Mouse (Mus musculus): ENCODE measurements at regions not wholly inside any gene's neighbourhood (a gene's known extent, or its start where the extent isn't known, plus 50 kb on each side); places are given as distances from the start of the nearest gene placed in this dataset.

DNA sequence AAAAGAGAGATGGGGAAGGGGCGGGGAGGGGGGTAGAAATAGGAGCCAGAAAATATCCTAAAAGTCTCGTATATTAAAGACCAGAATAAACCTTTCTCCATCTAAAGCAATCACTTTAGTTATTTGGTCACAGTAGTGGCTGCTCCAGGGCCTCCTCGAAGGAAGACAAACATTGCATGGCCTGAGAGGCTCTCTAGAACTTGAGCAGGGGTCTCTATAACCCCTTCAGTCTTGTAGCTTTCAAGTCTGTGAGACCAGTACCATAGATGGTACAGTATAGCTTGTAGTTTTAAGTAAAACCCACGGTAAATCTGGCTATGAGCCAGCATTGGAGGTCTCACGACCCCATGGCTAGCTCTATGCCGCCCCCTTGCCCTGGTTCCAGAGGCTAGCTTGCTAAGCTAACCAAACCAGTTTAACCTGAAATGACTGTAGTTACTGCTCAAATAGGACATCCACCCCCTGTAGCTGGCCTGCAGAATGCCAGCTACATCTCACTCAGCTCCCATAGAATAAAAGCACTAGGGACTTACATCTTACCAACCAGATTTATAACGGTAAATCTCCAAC lies 181.7 kb upstream of the Tshz3 start:
- DNase-seq = peak; percentile 79
- Histone ChIP-seq H3K4me2 (no peak overlapping the region), H3K27me3 (ENCODE audit: insufficient read depth, low read length) (no peaks in the 10 kb centered on the region), H3K27ac (ENCODE audit: low read depth) (0 out of 2 replicates have a peak overlapping the region, but pooled peaks have one; percentile 18), H3K4me3 (ENCODE audit: low read depth, low read length) (no peak overlapping the region), H3K36me3 (ENCODE audit: insufficient read depth) (no peaks in the 10 kb centered on the region), H3K4me1 (ENCODE audit: insufficient read depth) (no peaks in the 10 kb centered on the region), H3K9me3 (ENCODE audit: low read depth, low read length) (no peaks in the 10 kb centered on the region), H3K9ac (no peak overlapping the region)
- peak; percentile 55 for TF ChIP-seq CTCF (IDR thresholded peaks at IDR 0.05; ENCODE audit: low read depth)
- peak; percentile 71; the same call in 1 of the 2 replicates for ATAC-seq (ENCODE audit: insufficient read depth)
- WGBS = 44% methylated on average over 7 of the region's 7 CpGs

DNA sequence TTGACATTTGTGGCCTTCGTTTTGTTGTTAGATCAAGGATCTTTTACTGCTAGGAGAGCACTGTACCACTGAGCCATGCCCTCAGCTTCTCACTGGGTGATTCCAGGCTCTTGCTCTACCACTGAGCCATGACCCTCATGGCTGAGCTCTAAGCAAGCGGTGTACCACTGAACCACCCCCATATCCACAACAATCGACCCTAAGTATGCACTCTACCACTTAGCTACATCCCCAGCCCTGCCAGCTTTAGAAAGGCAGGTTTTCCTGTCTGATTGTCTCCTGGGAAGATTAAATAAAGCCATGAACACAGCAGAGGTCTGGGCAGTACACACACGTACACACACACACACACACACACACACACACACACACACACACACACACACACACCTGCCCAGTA lies 178.9 kb upstream of the Tshz3 start:
- H3K9ac ChIP-seq = no peak overlapping the region
- ATAC-seq (ENCODE audit: insufficient read depth) (no peak), DNase-seq (no peak)
- H3K4me3 ChIP-seq (ENCODE audit: low read depth, low read length) = no peak overlapping the region
- H3K4me2 ChIP-seq = no peak overlapping the region
- H3K4me1 ChIP-seq (ENCODE audit: insufficient read depth) = no peaks in the 10 kb centered on the region
- no peak for TF ChIP-seq CTCF (IDR thresholded peaks at IDR 0.05; ENCODE audit: low read depth)
- no peaks in the 10 kb centered on the region for H3K9me3 ChIP-seq (ENCODE audit: low read depth, low read length)
- no peaks in the 10 kb centered on the region for H3K27me3 ChIP-seq (ENCODE audit: insufficient read depth, low read length)
- WGBS = 86% methylated on average over 4 of the region's 4 CpGs
- H3K36me3 ChIP-seq (ENCODE audit: insufficient read depth) = no peaks in the 10 kb centered on the region
- no peak overlapping the region for H3K27ac ChIP-seq (ENCODE audit: low read depth)

- Histone ChIP-seq H3K4me2 (no peak overlapping the region), H3K4me3 (ENCODE audit: low read depth, low read length) (no peak overlapping the region), H3K4me1 (ENCODE audit: insufficient read depth) (no peaks in the 10 kb centered on the region), H3K27me3 (ENCODE audit: insufficient read depth, low read length) (no peaks in the 10 kb centered on the region), H3K27ac (ENCODE audit: low read depth) (no peak overlapping the region), H3K9ac (no peak overlapping the region), H3K9me3 (ENCODE audit: low read depth, low read length) (no peaks in the 10 kb centered on the region), H3K36me3 (ENCODE audit: insufficient read depth) (no peaks in the 10 kb centered on the region)
- WGBS = 70% methylated on average over 5 of the region's 5 CpGs
- DNase-seq (no peak), ATAC-seq (ENCODE audit: insufficient read depth) (no peak)
- no peak for TF ChIP-seq CTCF (IDR thresholded peaks at IDR 0.05; ENCODE audit: low read depth)
Measured at GRCm38 (mm10) chr7:36522960-36523359, 175.0 kb upstream of the Tshz3 start.

DNA sequence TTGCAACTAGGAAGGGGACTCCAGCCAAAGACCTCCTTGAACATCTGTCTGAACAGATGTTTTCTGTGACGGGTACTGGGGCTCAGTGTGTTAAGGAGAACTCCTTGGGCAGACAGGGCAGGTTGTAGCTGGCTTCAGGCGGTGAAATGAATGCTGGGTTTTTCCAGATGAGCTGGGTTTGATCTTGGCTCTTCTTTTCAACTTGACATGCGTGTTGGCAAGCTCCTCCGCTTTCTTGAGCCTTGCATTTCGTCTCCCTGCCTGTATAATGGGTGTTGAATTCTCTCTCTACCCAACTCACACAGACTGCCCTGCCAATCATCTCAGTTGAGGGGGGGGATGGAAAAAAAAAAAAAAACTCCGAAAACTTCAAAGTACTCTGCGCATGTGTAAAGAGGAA lies 171.8 kb upstream of the Tshz3 start:
- Histone ChIP-seq H3K27me3 (ENCODE audit: insufficient read depth, low read length) (no peaks in the 10 kb centered on the region), H3K9ac (no peak overlapping the region), H3K36me3 (ENCODE audit: insufficient read depth) (no peaks in the 10 kb centered on the region), H3K4me2 (no peak overlapping the region), H3K4me1 (ENCODE audit: insufficient read depth) (no peaks in the 10 kb centered on the region), H3K9me3 (ENCODE audit: low read depth, low read length) (no peaks in the 10 kb centered on the region), H3K4me3 (ENCODE audit: low read depth, low read length) (no peak overlapping the region), H3K27ac (ENCODE audit: low read depth) (no peak overlapping the region)
- DNase-seq (no peak), ATAC-seq (ENCODE audit: insufficient read depth) (no peak)
- 63% methylated on average over 7 of the region's 7 CpGs for WGBS
- no peak for TF ChIP-seq CTCF (IDR thresholded peaks at IDR 0.05; ENCODE audit: low read depth)

DNA sequence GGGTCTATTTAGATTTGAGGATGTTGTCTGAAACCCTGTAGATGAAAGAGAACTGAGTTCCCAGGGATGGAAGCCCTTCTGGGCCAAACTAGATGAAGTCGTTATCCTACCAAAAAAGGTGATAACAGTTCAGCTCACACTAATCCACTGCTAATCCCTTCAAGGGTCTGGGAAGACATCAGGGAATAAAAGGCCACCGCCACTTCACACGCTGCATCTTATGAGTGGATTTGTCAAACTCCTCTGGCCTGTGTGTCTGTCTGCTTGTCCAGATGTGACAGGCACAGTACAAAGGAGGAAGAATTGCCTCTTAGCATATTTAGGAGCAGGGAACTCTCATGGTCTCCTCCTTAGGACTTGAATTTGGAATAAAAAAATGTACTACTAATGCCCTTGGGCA lies 171.2 kb upstream of the Tshz3 start:
- H3K9me3 ChIP-seq (ENCODE audit: low read depth, low read length) = no peaks in the 10 kb centered on the region
- TF ChIP-seq CTCF (IDR thresholded peaks at IDR 0.05; ENCODE audit: low read depth) = no peak
- DNase-seq = no peak
- H3K4me3 ChIP-seq (ENCODE audit: low read depth, low read length) = no peak overlapping the region
- no peak for ATAC-seq (ENCODE audit: insufficient read depth)
- 61% methylated on average over 3 of the region's 3 CpGs for WGBS
- no peak overlapping the region for H3K27ac ChIP-seq (ENCODE audit: low read depth)
- no peaks in the 10 kb centered on the region for H3K36me3 ChIP-seq (ENCODE audit: insufficient read depth)
- no peak overlapping the region for H3K9ac ChIP-seq
- no peaks in the 10 kb centered on the region for H3K27me3 ChIP-seq (ENCODE audit: insufficient read depth, low read length)
- no peak overlapping the region for H3K4me2 ChIP-seq
- no peaks in the 10 kb centered on the region for H3K4me1 ChIP-seq (ENCODE audit: insufficient read depth)

DNA sequence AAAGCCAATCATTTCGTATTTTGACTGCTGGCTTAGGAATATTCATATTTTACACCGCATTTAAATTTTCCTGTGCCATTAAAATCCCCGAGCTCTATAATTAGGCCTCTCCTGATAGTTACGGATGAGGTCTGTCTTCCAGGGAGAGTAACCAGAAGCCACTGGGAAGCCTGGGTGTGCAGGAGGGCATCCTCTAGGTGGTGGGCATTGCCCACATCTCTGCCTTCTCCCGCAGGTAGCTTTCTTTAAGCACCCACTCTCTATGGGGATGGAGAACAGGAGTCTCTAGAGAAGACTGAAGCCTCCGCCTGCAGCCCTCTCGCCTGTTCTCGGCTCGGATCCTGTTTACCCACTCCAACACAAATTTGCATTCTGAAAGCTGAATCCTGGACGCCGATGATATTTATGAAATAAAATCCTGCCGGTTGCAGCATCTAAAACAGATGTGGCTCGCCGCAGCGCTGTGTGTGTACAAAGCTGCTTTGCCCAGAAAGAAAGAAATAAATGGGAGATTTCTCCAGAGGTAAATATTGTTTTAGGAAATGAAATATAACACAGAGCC lies 168.3 kb upstream of the Tshz3 start:
- Histone ChIP-seq H3K4me2 (no peak overlapping the region), H3K4me1 (ENCODE audit: insufficient read depth) (no peaks in the 10 kb centered on the region), H3K36me3 (ENCODE audit: insufficient read depth) (no peaks in the 10 kb centered on the region), H3K4me3 (ENCODE audit: low read depth, low read length) (no peak overlapping the region), H3K27ac (ENCODE audit: low read depth) (no peak overlapping the region), H3K9ac (no peak overlapping the region), H3K9me3 (ENCODE audit: low read depth, low read length) (no peaks in the 10 kb centered on the region), H3K27me3 (ENCODE audit: insufficient read depth, low read length) (no peaks in the 10 kb centered on the region)
- ATAC-seq (ENCODE audit: insufficient read depth) (no peak), DNase-seq (no peak)
- no peak for TF ChIP-seq CTCF (IDR thresholded peaks at IDR 0.05; ENCODE audit: low read depth)
- 67% methylated on average over 15 of the region's 15 CpGs for WGBS

GRCm38 (mm10) chr7:36531559-36531958 lies 166.4 kb upstream of the Tshz3 start:
- 61% methylated on average over 1 of the region's 1 CpGs for WGBS
- H3K9ac ChIP-seq = no peak overlapping the region
- DNase-seq (no peak), ATAC-seq (ENCODE audit: insufficient read depth) (no peak)
- no peak overlapping the region for H3K27ac ChIP-seq (ENCODE audit: low read depth)
- peak; percentile 31; the same call in 1 of the 2 replicates for TF ChIP-seq CTCF (IDR thresholded peaks at IDR 0.05; ENCODE audit: low read depth)
- no peak overlapping the region for H3K4me2 ChIP-seq
- H3K9me3 ChIP-seq (ENCODE audit: low read depth, low read length) = no peaks in the 10 kb centered on the region
- no peaks in the 10 kb centered on the region for H3K4me1 ChIP-seq (ENCODE audit: insufficient read depth)
- H3K27me3 ChIP-seq (ENCODE audit: insufficient read depth, low read length) = no peaks in the 10 kb centered on the region
- H3K4me3 ChIP-seq (ENCODE audit: low read depth, low read length) = no peak overlapping the region
- H3K36me3 ChIP-seq (ENCODE audit: insufficient read depth) = no peaks in the 10 kb centered on the region

Data from lung, embryonic 14.5 days (tissue).